Mouse (Mus musculus) brown adipose tissue, adult 24 weeks (tissue): ENCODE measurements around the gene Gm8332. TPM values are rescaled to one million over a fixed set of nuclear protein-coding genes. Genes with fewer than 3 reads are reported as not detected.

ENCODE experiments used
- polyA plus RNA-seq: library from polyadenylated mRNA; stranded (reverse); fragments of >200 nt; gene quantifications from 2 replicates; pipeline ENCODE4 v1.2.4, GENCODE M21; 2012; ENCODE audit not compliant: missing spikeins, insufficient read depth, insufficient read length

The Gm8332 gene
- polyA plus RNA-seq, 1 experiment, result not detected

Other genes with a start within 250 kb of the Gm8332 start
- not detected in 2 replicates for gene Gm2075, start 238.3 kb downstream of the Gm8332 start, polyA plus RNA-seq
- not detected in 2 replicates for gene Gm6803, start 231.3 kb downstream of the Gm8332 start, polyA plus RNA-seq
- not detected in 2 replicates for gene Gm2056, start 223.1 kb downstream of the Gm8332 start, polyA plus RNA-seq
- not detected in 2 replicates for gene Gm16368, start 166.4 kb downstream of the Gm8332 start, polyA plus RNA-seq
- not detected in 2 replicates for gene Gm10436, start 68.0 kb downstream of the Gm8332 start, polyA plus RNA-seq
- not detected in 2 replicates for gene Gm5662, start 24.4 kb upstream of the Gm8332 start, polyA plus RNA-seq
- gene Gm5039, start 73.9 kb upstream of the Gm8332 start, polyA plus RNA-seq, result not detected in 2 replicates
- 24.7 and 25.3 TPM in 2 replicates for gene Adck1, start 110.5 kb upstream of the Gm8332 start, polyA plus RNA-seq